Mouse (Mus musculus) brain, embryonic 14.5 days (tissue): ENCODE measurements around the gene Tmem39b. TPM values are rescaled to one million over a fixed set of nuclear protein-coding genes. Genes with fewer than 3 reads are reported as not detected.

ENCODE experiments used
- DNase-seq: peaks from one replicate; pipeline ENCODE4 v3.0.0-alpha.2; 2011; ENCODE audit warnings: low read depth
- CTCF ChIP-seq: fragments of 200-500 bp; IDR thresholded peaks from 2 replicates; pipeline ENCODE4 v1.5.1; 2012; ENCODE audit warnings: inconsistent platforms, mild to moderate bottlenecking, moderate library complexity, borderline replicate concordance; ENCODE audit not compliant: insufficient read depth, insufficient read length; ENCODE audit errors: extremely low read depth
- POLR2A ChIP-seq: fragments of 200-500 bp; IDR thresholded peaks from 2 replicates; pipeline ENCODE4 v1.6.1; 2012; ENCODE audit warnings: mild to moderate bottlenecking, inconsistent platforms, borderline replicate concordance; ENCODE audit not compliant: poor library complexity, insufficient read depth, insufficient read length, severe bottlenecking; ENCODE audit errors: extremely low read depth
- polyA plus RNA-seq: library from polyadenylated mRNA; depleted of rRNA; stranded (reverse); fragments of >200 nt; gene quantifications from 2 replicates; pipeline ENCODE4 v1.2.3, GENCODE M21; 2012

Tmem39b gene
- polyA plus RNA-seq, 1 experiment = 63.6 TPM

- DNase-seq = no peak
- no peak for TF ChIP-seq CTCF
- 0 out of 2 replicates have a peak, but pooled peaks have one; percentile 3 for TF ChIP-seq POLR2A
Measured at GRCm38 (mm10) chr4:129672878-129673449, 23.7 kb downstream of the Tmem39b start.

- DNase-seq = peak; percentile 97
- TF ChIP-seq POLR2A (0 out of 2 replicates have a peak, but pooled peaks have one; percentile 6), CTCF (no peak)
Measured at GRCm38 (mm10) chr4:129672083-129672877, 24.4 kb downstream of the Tmem39b start, which contains the start of gene Kpna6. Kpna6 (minus strand) TSS chr4:129672767.

- DNase-seq = peak; percentile 64
- TF ChIP-seq CTCF (peak; percentile 80; the same call in 1 of the 2 replicates), POLR2A (no peak)
Measured at GRCm38 (mm10) chr4:129671491-129672082, 25.1 kb downstream of the Tmem39b start.

DNA sequence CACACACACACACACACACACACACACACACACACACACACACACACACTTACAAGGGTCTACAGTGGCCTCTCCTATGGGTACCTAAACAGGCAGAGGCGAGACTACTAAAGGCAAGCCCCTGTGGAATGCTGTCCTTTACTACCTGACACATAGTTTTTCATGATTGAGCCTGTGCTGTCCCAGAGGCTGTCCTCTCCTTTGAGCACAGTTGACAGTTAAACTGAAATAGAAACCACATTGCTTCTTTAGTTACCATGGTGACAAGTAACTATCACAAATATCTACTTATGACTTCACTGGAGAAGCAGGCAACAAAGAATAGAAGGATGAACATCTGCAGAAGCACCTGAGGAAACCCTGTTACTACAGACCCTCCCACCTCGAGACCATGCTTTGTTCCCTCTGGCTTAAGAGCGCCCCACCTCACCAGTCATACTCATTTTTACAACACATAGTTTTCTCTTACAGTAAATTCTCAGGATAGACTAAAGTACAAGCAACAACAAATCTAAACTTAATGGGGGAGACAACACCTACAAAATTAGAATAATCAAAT, 34.3 kb downstream of the Tmem39b start:
- no peak for DNase-seq
- no peak for TF ChIP-seq POLR2A
- TF ChIP-seq CTCF = no peak

DNA sequence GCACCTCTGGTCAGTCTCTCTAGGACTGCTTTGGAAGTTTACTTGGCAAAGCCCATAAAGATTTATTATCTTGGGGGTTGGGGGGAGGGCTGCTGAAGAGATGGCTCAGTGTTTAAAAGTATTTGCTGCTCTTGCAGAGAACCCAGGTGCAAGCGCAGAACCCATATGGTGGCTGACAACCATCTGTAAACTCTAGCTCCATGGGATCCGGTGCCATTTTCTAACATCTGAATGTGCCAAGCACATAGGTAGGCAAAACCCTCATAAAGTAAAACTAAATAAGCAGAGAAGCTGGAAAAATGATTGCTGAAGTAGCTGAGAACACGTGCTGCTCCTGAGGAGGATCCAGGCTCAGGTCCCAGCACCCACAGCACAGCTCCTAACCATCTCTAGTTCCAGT, 35.1 kb downstream of the Tmem39b start:
- no peak for DNase-seq
- TF ChIP-seq POLR2A (no peak), CTCF (no peak)

- DNase-seq = no peak
- TF ChIP-seq POLR2A = no peak
- no peak for TF ChIP-seq CTCF
Measured at GRCm38 (mm10) chr4:129654770-129655169, 41.9 kb downstream of the Tmem39b start.

GRCm38 (mm10) chr4:129650359-129650758, 46.3 kb downstream of the Tmem39b start:
- no peak for DNase-seq
- no peak for TF ChIP-seq CTCF
- no peak for TF ChIP-seq POLR2A

DNA sequence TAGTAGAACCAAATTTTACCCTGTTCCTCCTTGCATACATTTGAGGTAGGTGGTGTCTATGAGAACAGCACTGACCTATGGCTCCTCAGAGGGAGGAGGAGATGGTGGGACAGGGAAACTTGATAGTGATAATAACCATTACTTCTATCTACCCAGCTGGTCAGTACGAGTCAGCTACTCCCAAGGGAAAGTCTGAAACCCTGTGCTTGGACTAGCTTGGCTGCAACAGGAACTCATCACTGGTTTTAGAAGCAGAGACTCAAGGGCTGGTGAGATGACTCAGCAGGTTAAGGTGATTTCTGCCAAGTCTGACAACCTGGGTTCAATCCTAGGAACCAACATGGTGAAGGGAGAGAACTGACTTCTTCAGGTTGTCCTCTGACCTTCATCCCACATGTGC, 48.0 kb downstream of the Tmem39b start:
- DNase-seq = no peak
- no peak for TF ChIP-seq POLR2A
- no peak for TF ChIP-seq CTCF

GRCm38 (mm10) chr4:129645204-129645603, 51.4 kb downstream of the Tmem39b start:
- TF ChIP-seq CTCF = no peak
- no peak for TF ChIP-seq POLR2A
- DNase-seq = no peak

- peak; percentile 58 for DNase-seq
Measured at GRCm38 (mm10) chr4:129641756-129642155, 54.9 kb downstream of the Tmem39b start.

GRCm38 (mm10) chr4:129640638-129641467, 55.8 kb downstream of the Tmem39b start, which contains the start of gene Txlna:
Txlna (minus strand) TSS chr4:129641065.
- peak; percentile 100 for DNase-seq
- TF ChIP-seq POLR2A (no peak; the same call in 1 of the 2 replicates), CTCF (no peak)

More at GRCm38 (mm10) chr4:129641756-129642155, 54.9 kb downstream of the Tmem39b start:
- TF ChIP-seq POLR2A = no peak
- no peak for TF ChIP-seq CTCF

DNA sequence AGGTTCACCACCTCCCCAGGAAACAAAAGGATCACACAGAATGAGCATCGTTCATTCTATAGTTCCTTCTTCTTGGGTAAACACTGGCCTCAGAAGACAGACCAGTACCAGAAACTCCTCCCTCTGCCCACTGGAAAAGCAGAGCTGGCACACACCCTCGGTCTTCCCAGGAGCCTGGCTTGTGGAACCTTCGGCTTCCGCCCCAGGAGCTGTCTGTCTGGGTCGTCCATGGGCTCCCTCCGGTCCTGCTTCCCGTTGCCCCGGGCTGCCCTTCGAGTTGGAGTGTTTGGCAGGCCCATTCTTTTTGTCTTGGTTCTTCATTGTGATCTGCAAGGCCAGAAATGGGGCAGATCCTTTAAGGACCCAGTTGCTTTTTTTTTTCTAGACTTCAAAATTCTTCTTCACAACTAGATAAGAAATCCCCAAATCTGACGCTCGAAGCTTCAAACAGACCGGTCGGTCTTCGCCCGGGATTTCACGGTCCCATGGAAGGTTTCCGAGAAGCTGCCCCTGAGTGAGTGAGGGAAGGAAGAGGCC, 56.5 kb downstream of the Tmem39b start:
- no peak for DNase-seq
- TF ChIP-seq POLR2A = no peak
- TF ChIP-seq CTCF = no peak
